Mouse (Mus musculus): ENCODE data around the gene Dus2.
"Not testable (repeated sequence)": the region's sequence is repeated elsewhere in the genome, so short reads cannot be mapped to it uniquely, and the experiment has no call there.

Dus2 gene

DNA sequence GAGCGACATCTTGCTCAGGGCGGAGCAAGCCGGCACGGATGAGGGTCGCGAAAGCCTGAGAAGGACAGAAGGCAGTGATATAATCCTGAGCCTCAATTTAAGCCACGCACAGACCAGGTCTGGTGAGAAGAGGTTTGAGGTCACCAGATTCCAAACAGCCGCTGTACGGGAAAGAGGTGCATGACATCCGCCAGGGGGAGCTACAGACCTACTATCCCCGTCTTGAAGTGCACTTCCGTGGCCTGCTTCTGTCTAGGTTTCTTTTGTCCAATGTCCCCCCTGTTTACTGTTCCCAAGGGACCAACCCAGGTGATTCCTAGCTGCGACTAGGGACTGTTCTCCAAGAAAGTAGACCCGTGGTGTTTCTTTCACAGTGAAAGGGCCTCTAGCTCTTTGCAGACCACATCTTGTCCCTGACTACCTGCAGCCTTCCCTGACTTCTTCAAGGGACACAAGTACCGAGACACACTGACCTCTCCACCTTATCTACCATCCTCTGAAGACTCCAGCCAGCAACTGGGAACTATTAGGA, at the start of gene Dus2:
Gene Dus2, plus strand, starts transcription at position 482 of the 532 bp plus-strand sequence.
- DNase-seq (ENCODE audit: low read depth, low spot score) = peak; percentile 91

- no peak for DNase-seq (ENCODE audit: low read depth, low spot score)
Observed at GRCm38 (mm10) chr8:105942026-105942425, 49.1 kb upstream of the Dus2 start.

DNA sequence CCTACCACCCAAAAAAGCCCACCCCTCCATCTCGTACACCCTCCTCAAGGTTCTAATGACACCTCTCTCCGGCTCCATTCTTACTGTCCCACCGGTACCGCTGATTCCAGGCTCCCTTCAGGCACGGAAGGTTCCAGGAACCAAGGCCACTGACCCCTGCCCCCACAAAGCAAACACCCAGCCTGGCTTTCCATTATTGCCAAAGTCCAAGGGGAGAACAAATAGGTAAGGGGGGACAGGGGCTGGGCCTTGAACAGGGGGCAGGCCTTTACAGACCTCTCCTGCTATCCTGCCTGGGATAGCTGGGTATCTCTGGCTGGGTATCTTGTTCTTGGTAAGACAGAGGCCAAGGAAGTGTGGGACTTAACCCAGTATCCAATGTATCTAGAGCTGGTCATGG, 48.6 kb upstream of the Dus2 start:
- DNase-seq (ENCODE audit: low read depth, low spot score) = no peak

DNA sequence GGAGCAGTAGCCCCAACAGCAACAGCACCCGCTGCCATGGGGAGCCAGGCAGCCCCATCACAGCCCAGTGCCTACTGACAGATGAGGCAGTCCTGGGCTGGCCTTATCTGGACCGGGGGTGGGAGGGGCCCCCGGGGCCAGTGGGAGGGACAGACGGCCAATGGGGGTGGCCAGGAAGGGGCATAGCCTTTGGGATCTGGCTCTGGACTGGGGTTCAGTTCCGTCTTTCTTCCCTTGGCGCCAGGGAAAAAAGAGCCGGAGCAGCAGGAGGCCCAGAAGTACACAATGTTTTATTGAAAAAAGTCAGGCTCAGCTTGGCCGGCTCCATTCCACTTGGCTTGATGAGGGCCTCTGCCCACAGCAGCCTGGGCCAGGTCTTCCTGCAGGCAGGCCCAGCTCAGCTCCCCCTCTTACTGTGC, 47.8 kb upstream of the Dus2 start, which contains the start of gene Lcat:
Gene Lcat, minus strand, starts transcription at position 62 of the 419 bp plus-strand sequence.
- DNase-seq (ENCODE audit: low read depth, low spot score) = no peak

DNA sequence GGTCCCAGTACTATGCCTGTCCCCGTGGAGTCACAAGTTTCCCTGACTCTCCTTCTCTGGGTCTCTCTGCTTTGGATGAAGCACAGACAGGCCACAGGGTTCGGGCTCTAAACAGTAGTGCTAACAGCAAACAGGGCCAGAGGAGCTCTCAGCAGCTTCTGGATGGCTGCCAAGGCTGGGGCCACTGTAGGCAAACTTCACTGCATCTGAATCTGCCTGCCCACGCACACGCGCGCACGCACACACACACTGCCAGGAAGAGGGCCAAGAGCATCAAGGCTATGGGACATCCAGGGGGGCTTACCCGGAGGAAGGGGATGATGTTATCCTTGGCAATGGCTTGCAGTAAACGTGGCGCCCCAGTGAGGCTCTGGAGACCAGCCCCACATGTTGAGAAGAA, 41.8 kb upstream of the Dus2 start:
- DNase-seq (ENCODE audit: low read depth, low spot score) = no peak

- DNase-seq (ENCODE audit: low read depth, low spot score) = no peak
Observed at GRCm38 (mm10) chr8:105951057-105951659, 40.0 kb upstream of the Dus2 start.

- DNase-seq (ENCODE audit: low read depth, low spot score) = no peak
Observed at GRCm38 (mm10) chr8:105956556-105956955, 34.6 kb upstream of the Dus2 start.

DNA sequence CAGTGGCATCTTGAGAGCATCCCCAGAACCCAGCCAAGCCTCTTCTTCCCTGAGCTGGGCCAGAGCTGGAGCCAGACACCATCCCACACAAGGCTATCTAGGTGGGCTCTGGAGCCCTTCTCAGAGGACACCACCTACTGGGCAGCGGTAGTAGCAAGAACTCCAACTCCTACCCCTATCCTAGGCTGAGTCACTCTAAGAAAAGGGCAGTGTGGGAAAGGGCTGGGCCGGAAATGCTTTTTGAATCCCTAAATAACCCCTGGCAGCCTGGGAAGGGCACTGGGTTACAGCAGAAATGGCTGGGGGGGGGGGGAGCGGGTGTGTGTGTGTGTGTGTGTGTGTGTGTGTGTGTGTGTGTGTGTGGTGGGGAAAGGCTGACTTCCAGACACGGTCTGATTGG, 33.3 kb upstream of the Dus2 start:
- no peak for DNase-seq (ENCODE audit: low read depth, low spot score)

- DNase-seq (ENCODE audit: low read depth, low spot score) = no peak
Observed at GRCm38 (mm10) chr8:105959350-105959749, 31.8 kb upstream of the Dus2 start.

DNA sequence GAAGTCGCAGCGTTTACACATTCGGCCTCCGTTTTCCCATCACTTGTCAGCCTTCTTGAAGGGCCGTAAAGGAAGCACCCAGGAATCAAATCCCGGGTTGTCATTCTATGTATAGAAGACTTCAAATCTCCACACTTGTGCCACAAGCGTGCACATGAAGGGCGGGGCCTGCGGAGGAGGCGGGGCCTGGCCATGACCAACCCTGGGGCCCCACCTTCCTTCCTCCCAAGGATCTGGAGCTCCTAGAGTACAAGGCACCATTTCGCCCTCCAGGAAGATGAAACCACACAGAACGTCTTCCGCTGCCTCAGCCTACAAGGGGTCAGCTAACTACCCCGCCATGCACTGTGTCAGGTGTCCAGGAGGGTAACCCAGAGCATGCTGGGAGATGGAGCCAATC, 30.0 kb upstream of the Dus2 start:
- no peak for DNase-seq (ENCODE audit: low read depth, low spot score)

DNA sequence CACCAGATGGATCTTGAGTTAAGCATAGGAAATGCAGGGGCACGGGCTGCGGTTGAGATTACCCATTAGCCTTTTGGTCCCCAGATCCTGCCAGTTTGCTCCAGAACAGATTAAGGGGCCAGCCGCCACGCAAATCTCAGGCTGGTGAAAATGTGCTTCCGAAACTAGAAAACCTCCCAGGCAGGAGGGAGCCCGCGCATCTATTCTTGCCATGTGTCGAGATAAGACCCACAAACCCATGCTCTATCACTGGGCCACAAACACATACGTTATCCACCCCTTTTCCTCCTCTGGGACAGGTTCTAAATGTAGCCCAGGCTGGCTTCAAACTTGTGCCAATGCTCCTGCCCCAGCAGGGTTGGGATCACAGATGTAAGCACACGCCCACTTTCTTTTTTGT, 29.6 kb upstream of the Dus2 start:
- no peak for DNase-seq (ENCODE audit: low read depth, low spot score)

DNA sequence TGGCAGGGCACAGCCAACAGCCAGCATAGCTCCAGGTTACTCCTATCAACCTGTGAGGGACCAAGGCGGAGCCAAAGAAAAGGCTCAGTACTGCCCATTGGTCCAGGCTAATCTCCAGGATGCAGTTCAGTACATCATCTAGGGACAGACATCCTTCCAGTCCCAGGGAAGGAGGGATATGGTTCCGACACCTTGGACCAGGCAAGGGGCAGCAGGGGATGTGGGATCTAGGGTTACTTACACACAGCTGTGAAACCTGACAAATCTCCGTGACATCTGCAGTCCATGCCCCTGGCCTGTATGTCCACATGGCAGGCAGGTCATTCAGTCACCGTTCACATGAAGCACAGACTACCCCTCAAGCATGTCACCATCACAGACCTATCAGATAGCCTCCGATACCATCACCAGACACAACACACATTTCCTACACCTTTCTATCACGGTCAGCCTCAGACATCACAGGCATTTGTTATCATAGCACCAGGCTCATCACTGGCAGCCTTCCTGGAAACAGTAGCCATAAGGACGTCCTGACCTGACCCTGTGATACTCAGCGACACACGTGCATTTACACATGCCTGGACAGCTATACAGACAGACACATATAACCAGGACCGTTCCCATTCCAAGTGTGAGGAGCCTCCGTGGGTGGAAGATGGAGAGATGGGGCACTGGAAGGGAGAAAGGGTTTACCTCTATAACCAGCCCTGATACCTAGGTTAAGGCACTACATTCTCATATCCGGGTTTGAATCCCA, 26.5 kb upstream of the Dus2 start:
- no peak for DNase-seq (ENCODE audit: low read depth, low spot score)

- DNase-seq (ENCODE audit: low read depth, low spot score) = no peak
Observed at GRCm38 (mm10) chr8:105965266-105965904, 25.8 kb upstream of the Dus2 start.

DNA sequence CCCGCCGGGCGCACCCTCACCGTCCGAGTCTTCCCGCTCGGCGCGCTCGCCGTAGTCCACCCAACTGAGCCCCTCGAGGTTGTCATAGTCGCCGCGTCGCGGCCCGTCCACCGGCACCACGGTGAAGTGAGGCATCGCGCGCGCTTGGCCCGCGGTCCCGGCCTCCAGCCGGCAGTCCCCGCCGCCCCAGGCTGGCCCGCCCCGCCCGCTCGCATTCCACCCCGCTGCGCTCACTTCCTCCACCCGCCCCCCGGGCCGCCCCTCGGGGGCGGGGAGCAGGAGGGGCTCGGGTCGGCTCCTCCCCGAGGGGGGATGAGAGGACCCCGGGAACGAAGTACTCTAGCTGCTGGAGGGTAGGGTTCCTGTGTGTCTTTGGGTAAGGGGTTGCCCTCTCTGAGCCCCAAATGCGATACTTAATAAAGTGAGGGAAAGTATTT, 25.2 kb upstream of the Dus2 start, which contains the start of gene Slc12a4:
Gene Slc12a4, minus strand, starts transcription at position 193 of the 437 bp plus-strand sequence.
- peak; percentile 86 for DNase-seq (ENCODE audit: low read depth, low spot score)

GRCm38 (mm10) chr8:105966692-105967311, 24.3 kb upstream of the Dus2 start:
- DNase-seq (ENCODE audit: low read depth, low spot score) = peak; percentile 62

DNA sequence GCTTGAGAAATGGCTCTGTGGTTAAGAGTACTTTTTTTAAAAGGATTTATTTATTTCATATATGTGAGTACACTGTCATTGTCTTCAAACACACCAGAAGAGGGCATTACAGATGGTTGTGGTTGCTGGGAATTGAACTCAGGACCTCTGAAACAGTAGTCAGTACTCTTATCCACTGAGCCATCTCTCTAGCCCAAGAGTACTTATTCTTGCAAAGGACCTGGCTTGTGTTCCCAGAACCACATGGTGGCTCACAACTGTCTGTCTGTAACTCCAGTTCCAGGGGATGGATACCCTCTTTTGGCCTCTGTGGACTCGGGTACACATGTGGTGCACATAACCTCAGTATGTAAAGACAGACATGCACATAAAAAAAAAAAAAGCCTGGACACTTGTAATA, 21.8 kb upstream of the Dus2 start:
- no peak for DNase-seq (ENCODE audit: low read depth, low spot score)

GRCm38 (mm10) chr8:105971019-105971720, 20.0 kb upstream of the Dus2 start:
- no peak for DNase-seq (ENCODE audit: low read depth, low spot score)

DNA sequence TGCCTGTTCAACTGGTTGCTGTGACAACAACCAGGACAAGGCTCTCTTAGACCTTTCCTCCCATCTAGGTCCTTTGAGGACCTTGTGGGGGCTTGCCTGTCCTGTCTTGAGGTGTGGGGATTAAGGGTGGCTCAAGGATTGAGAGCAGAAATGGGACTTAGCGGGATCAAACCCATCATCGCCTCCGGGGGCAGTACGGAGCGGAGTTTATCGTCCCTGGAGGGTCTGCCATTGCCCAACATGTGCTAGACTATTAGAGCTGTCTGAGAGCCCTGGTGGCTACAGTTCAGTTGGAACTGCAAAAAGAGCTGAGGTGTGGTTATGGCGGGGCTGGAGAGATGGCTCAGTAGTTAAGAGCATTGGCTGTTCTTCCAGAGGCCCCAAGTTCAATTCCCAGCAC, 15.8 kb upstream of the Dus2 start:
- no peak for DNase-seq (ENCODE audit: low read depth, low spot score)

DNA sequence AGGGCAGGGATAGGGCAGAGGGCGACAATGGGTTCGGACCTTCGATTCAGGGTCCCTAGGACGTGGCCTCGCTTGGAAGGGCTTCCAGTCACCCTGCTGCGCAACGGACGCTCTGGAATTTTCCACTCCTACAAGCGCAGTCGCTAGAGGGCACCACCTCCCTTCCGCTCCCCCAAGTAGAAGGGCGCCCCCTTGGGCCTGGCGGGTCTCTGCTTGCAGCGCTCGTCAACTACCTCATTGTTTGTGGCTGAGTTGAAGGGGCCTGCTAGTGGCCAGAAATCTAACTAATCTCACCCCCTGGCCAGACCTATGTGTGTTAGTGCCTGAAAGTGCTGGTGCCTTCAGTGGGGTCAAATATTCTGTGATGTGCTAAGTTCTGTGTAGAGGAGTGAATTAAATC, 11.8 kb upstream of the Dus2 start, which contains the start of gene Dpep3:
Gene Dpep3, minus strand, starts transcription at position 105 of the 400 bp plus-strand sequence.
- no peak for DNase-seq (ENCODE audit: low read depth, low spot score)

- DNase-seq (ENCODE audit: low read depth, low spot score) = no peak
Observed at GRCm38 (mm10) chr8:105981146-105981545, 10.0 kb upstream of the Dus2 start.

- not testable (repeated sequence) for DNase-seq (ENCODE audit: low read depth, low spot score)
Observed at GRCm38 (mm10) chr8:105983406-105983805, 7.7 kb upstream of the Dus2 start.
